Mouse (Mus musculus): Measurements from ENCODE around the gene Slc25a3. TPM values are rescaled to one million over a fixed set of nuclear protein-coding genes. Genes with fewer than 3 reads are reported as not detected.

Gene Slc25a3
- polyA plus RNA-seq, 1 experiment: 781 TPM

DNA sequence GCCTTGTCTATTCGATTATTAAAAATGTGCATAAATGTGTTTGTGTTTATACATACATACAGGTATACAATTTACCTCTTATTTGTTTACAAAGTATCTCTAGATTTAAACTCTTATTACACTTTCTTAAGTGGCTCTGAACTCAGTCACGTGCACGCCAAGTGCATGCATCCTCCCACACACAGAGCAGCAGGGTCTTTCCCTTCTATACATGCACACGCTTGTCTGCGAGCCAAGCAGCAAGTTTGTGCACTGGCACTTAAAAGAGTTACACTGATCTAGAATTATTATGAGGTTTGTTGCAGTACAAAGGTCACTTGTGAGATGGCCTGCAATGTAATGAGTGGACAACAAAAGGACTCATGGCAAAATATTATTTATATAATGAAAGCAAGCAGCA, 37.1 kb upstream of the Slc25a3 start:
- no peak overlapping the region for H3K4me3 ChIP-seq (ENCODE audit: low read depth, low read length)
- WGBS: 73% methylated on average over 5 of the region's 5 CpGs
- peaks cover 7% of the 10 kb centered on the region; the same call in 1 of the 2 replicates for H3K4me1 ChIP-seq (ENCODE audit: control insufficient read depth, insufficient read depth, insufficient read length, low read length)
- TF ChIP-seq CTCF (IDR thresholded peaks at IDR 0.05; ENCODE audit: extremely low read depth, insufficient read length, insufficient replicate concordance, low read depth, low read length) (no peak), POLR2A (IDR thresholded peaks at IDR 0.05; ENCODE audit: low read depth, low read length) (no peak)
- H3K36me3 ChIP-seq (ENCODE audit: control insufficient read depth, insufficient read depth, low read length): peaks cover 46% of the 10 kb centered on the region
- no peaks in the 10 kb centered on the region for H3K27me3 ChIP-seq (ENCODE audit: control insufficient read depth, insufficient read depth, low read length)
- H3K27ac ChIP-seq (ENCODE audit: insufficient read depth, low read depth, low read length): peak overlapping the region; percentile 77

GRCm38 (mm10) chr10:91158442-91158841, 34.6 kb upstream of the Slc25a3 start:
- peak overlapping the region; percentile 20 for H3K27ac ChIP-seq (ENCODE audit: insufficient read depth, low read depth, low read length)
- peaks cover 50% of the 10 kb centered on the region for H3K36me3 ChIP-seq (ENCODE audit: control insufficient read depth, insufficient read depth, low read length)
- WGBS: 37% methylated on average over 8 of the region's 8 CpGs
- no peaks in the 10 kb centered on the region for H3K27me3 ChIP-seq (ENCODE audit: control insufficient read depth, insufficient read depth, low read length)
- H3K4me3 ChIP-seq (ENCODE audit: low read depth, low read length): no peak overlapping the region
- TF ChIP-seq POLR2A (IDR thresholded peaks at IDR 0.05; ENCODE audit: low read depth, low read length): no peak; the same call in 1 of the 2 replicates
- no peak for TF ChIP-seq CTCF (IDR thresholded peaks at IDR 0.05; ENCODE audit: extremely low read depth, insufficient read length, insufficient replicate concordance, low read depth, low read length)
- peaks cover 7% of the 10 kb centered on the region; the same call in 1 of the 2 replicates for H3K4me1 ChIP-seq (ENCODE audit: control insufficient read depth, insufficient read depth, insufficient read length, low read length)

GRCm38 (mm10) chr10:91156338-91156737, 32.5 kb upstream of the Slc25a3 start:
- WGBS: 81% methylated on average over 6 of the region's 6 CpGs
- no peaks in the 10 kb centered on the region for H3K27me3 ChIP-seq (ENCODE audit: control insufficient read depth, insufficient read depth, low read length)
- no peak overlapping the region for H3K4me3 ChIP-seq (ENCODE audit: low read depth, low read length)
- peaks cover 48% of the 10 kb centered on the region for H3K36me3 ChIP-seq (ENCODE audit: control insufficient read depth, insufficient read depth, low read length)
- H3K4me1 ChIP-seq (ENCODE audit: control insufficient read depth, insufficient read depth, insufficient read length, low read length): peaks cover 7% of the 10 kb centered on the region; the same call in 1 of the 2 replicates
- no peak overlapping the region for H3K27ac ChIP-seq (ENCODE audit: insufficient read depth, low read depth, low read length)
- TF ChIP-seq CTCF (IDR thresholded peaks at IDR 0.05; ENCODE audit: extremely low read depth, insufficient read length, insufficient replicate concordance, low read depth, low read length): no peak
- no peak for TF ChIP-seq POLR2A (IDR thresholded peaks at IDR 0.05; ENCODE audit: low read depth, low read length)

- TF ChIP-seq POLR2A (IDR thresholded peaks at IDR 0.05; ENCODE audit: low read depth, low read length): no peak
- no peak for TF ChIP-seq CTCF (IDR thresholded peaks at IDR 0.05; ENCODE audit: extremely low read depth, insufficient read length, insufficient replicate concordance, low read depth, low read length)
- H3K27me3 ChIP-seq (ENCODE audit: control insufficient read depth, insufficient read depth, low read length): no peaks in the 10 kb centered on the region
- peaks cover 64% of the 10 kb centered on the region for H3K36me3 ChIP-seq (ENCODE audit: control insufficient read depth, insufficient read depth, low read length)
- no peak overlapping the region for H3K27ac ChIP-seq (ENCODE audit: insufficient read depth, low read depth, low read length)
- H3K4me3 ChIP-seq (ENCODE audit: low read depth, low read length): no peak overlapping the region
- 81% methylated on average over 10 of the region's 10 CpGs for WGBS
- H3K4me1 ChIP-seq (ENCODE audit: control insufficient read depth, insufficient read depth, insufficient read length, low read length): peaks cover 7% of the 10 kb centered on the region; the same call in 1 of the 2 replicates
Observed at GRCm38 (mm10) chr10:91153894-91154503, 30.1 kb upstream of the Slc25a3 start.

GRCm38 (mm10) chr10:91145413-91145812, 21.6 kb upstream of the Slc25a3 start:
- no peaks in the 10 kb centered on the region for H3K27me3 ChIP-seq (ENCODE audit: control insufficient read depth, insufficient read depth, low read length)
- no peak overlapping the region for H3K4me3 ChIP-seq (ENCODE audit: low read depth, low read length)
- H3K27ac ChIP-seq (ENCODE audit: insufficient read depth, low read depth, low read length): no peak overlapping the region
- no peak for TF ChIP-seq CTCF (IDR thresholded peaks at IDR 0.05; ENCODE audit: extremely low read depth, insufficient read length, insufficient replicate concordance, low read depth, low read length)
- TF ChIP-seq POLR2A (IDR thresholded peaks at IDR 0.05; ENCODE audit: low read depth, low read length): no peak
- 95% methylated on average over 7 of the region's 7 CpGs for WGBS
- H3K4me1 ChIP-seq (ENCODE audit: control insufficient read depth, insufficient read depth, insufficient read length, low read length): peaks cover 5% of the 10 kb centered on the region; the same call in 1 of the 2 replicates
- H3K36me3 ChIP-seq (ENCODE audit: control insufficient read depth, insufficient read depth, low read length): peaks cover 27% of the 10 kb centered on the region

DNA sequence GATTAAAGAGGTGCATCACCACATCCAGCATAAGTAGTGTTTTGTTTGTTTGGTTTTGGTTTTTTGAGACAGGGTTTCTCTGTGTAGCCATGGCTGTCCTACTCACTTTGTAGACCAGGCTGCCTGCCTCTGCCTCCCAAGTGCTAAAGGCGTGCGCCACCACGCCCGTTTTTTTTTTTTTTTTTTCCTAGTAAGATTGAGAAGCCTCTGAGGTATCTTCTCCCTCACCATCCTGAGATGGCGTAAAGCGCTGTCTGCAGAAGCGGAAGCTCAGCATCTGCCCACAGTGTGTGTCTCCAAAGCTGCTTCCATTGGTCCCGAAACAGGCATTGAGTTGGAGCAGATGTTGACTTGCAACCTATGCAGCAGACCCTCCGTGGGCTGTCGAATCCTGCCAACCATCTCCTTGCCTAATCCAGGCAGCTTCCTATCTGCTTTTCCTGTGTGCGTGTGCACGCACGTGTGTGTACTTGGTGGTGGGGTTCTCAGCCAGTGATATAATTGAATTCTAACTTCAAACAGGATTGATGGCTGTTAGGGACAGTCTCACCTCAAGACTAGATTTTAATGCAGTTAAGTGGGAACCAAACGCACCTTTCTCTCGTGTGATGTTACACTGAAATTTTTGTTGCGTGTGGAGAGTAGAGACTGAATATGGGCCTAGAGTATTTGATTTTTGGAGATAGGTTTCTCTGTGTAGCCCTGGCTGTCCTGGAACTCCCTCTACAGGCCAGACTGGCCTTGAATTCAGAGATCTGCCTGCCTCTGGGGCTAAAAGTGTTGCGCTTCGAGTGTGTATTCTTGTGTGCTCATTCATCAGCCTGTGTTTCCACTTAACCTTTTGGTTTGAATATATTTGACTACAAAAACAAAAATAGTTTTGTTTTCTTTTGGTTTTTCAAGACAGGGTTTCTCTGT, 19.7 kb upstream of the Slc25a3 start:
- no peaks in the 10 kb centered on the region for H3K27me3 ChIP-seq (ENCODE audit: control insufficient read depth, insufficient read depth, low read length)
- H3K27ac ChIP-seq (ENCODE audit: insufficient read depth, low read depth, low read length): no peak overlapping the region
- no peak overlapping the region for H3K4me3 ChIP-seq (ENCODE audit: low read depth, low read length)
- H3K36me3 ChIP-seq (ENCODE audit: control insufficient read depth, insufficient read depth, low read length): peaks cover 10% of the 10 kb centered on the region
- H3K4me1 ChIP-seq (ENCODE audit: control insufficient read depth, insufficient read depth, insufficient read length, low read length): peaks cover 10% of the 10 kb centered on the region; the same call in 1 of the 2 replicates
- 41% methylated on average over 18 of the region's 18 CpGs for WGBS
- TF ChIP-seq POLR2A (IDR thresholded peaks at IDR 0.05; ENCODE audit: low read depth, low read length): no peak
- no peak for TF ChIP-seq CTCF (IDR thresholded peaks at IDR 0.05; ENCODE audit: extremely low read depth, insufficient read length, insufficient replicate concordance, low read depth, low read length)

All from small intestine, adult 2 months (tissue).